Mouse (Mus musculus): Measurements from ENCODE around the gene Ccl26.
"Not testable (repeated sequence)": the region's sequence is repeated elsewhere in the genome, so short reads cannot be mapped to it uniquely, and the experiment has no call there.

Gene Ccl26

DNA sequence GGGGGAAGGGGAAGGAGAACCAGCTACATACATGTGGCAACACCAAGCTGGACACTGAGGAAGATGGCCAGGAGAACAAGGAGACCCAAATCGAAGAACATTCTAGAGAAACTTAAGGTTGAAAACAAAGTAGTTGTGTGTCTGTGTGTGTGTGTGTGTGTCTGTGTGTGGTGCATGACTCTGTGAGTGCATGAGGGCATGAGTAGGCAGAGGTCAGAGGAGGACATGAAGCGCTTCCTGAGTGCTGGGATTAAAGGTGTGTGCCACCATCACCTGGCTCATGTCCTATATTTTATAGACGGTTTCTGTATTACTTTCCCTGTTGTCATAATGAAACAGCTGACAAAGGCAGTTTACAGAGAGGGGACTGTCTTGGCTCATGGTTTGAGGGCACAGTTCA is at the start of gene Ccl26:
Gene Ccl26, minus strand, starts transcription at position 101 of the 400 bp plus-strand sequence.
- no peak for DNase-seq (ENCODE audit: low spot score in 2 of 2)

DNA sequence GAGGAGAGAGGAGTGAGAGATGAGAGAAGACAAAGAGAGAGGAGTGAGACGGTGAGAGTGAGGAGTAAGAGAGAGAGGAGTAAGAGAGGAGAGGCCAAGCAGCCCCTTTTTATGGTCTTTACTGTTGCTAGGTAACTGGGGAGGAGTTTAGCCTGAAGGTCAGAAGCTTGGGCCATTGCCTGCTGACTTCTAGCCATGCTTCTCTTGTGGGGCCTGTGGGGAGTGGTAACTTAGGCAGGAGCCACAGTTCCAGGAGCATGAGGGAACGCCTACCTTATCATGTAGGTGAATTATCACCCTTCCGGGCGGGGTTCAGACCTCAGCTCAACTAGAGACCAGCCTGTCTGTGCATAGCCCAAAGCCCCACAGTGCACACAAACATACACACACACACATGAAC is 46.4 kb upstream of the Ccl26 start:
- no peak for DNase-seq (ENCODE audit: low spot score in 2 of 2)

DNA sequence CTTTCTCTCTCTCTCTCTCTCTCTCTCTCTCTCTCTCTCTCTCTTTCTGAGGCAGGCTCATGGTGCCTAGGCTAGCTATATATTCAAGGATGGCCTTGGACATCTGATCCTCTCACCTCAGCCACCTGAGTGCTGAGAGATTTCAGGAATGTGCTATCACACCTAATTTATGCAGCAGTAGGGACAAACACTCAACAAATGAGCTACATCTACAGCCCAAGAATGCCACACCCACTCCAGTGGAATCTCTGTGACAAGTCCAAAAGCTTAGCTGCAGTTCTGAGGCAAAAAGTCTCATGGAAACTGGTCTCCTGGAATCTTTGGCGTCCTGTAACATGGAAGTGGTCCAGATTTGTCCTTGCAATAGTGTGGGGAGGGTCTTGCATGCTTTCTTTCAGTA is 44.2 kb upstream of the Ccl26 start:
- DNase-seq (ENCODE audit: low spot score in 2 of 2), result no peak

GRCm38 (mm10) chr5:135606717-135607116 is 43.3 kb upstream of the Ccl26 start:
- not testable (repeated sequence) for DNase-seq (ENCODE audit: low spot score in 2 of 2)

- not testable (repeated sequence) for DNase-seq (ENCODE audit: low spot score in 2 of 2)
Observed at GRCm38 (mm10) chr5:135604643-135605042, 41.3 kb upstream of the Ccl26 start.

DNA sequence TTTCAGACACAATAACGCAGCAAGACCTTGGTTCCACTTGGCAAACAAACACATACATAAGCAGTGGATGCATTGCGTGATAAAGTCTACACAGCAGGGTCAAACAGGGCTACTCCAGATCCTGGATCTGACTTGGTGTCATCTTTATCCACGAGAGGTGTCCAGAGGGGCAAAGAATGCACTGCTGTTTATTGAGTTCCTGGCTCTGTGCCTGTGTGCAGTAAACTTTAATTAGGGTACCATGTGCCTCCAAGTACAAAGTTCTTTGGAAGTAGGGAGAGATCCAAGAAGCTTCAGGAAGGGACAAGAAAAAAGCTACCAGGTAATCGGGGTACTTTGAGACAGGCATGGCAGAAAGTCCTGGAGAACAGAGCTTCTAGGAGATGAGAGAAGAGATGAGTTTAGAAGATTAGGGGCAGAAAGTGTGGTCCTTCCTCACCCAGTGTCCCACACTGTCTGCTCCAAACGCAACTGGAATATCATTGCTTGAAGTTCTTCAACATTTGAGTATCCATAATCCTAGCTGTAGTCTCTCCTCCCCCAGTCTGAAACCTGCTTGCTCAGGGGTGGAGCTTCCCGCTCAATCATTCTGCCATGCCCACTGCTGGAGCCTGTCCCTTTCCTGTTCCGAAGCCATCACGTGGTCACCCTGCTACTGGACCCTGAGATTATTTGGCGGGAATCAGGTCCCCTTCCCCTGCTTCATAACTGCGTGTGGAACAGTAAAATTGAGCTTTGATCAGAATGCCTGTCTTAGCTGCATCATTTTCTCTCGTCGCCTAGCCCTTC is 26.8 kb upstream of the Ccl26 start:
- no peak for DNase-seq (ENCODE audit: low spot score in 2 of 2)

- DNase-seq (ENCODE audit: low spot score in 2 of 2), result no peak
Observed at GRCm38 (mm10) chr5:135587764-135588163, 24.4 kb upstream of the Ccl26 start.

DNA sequence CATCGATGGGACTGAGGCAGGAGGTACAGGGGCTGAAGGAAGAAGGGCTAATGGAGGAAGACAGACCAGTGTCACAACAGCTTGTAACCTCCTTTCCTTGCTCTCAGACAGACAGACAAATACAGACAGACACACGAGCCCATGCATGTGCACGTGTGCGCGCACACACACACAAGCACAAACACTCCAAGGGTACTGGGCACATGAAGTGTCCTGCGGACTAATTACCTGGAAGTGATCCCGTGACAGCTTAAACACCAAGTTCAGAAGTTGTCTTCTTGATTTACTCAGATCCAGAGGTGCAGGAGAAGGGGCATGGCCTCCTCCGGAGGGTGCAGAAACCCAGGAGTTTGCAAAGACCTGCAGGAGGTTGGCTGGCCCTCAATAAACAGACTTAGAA is 22.3 kb upstream of the Ccl26 start:
- no peak for DNase-seq (ENCODE audit: low spot score in 2 of 2)

DNA sequence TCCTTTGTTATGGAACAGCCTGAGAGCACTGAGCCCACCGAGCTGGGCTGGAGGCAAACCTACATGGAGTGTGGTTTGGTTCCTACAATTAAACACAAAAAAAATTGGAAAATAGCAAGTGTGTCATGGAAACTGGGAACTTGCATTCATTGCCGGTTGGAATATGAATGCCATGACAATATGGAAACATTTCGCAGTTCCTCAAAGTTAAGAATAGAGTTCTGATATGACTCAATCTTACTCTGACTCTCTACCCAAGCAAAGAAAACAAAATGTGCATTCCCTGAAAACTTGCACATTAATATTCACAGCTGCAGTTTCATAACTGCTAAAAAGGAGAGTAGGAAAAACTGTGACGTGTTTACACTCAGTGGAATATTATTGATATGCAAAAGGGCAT is 19.0 kb upstream of the Ccl26 start:
- DNase-seq (ENCODE audit: low spot score in 2 of 2), result no peak

- peak; percentile 73 to 81 for DNase-seq (ENCODE audit: low spot score in 2 of 2)
Observed at GRCm38 (mm10) chr5:135579331-135579751, 16.0 kb upstream of the Ccl26 start.

DNA sequence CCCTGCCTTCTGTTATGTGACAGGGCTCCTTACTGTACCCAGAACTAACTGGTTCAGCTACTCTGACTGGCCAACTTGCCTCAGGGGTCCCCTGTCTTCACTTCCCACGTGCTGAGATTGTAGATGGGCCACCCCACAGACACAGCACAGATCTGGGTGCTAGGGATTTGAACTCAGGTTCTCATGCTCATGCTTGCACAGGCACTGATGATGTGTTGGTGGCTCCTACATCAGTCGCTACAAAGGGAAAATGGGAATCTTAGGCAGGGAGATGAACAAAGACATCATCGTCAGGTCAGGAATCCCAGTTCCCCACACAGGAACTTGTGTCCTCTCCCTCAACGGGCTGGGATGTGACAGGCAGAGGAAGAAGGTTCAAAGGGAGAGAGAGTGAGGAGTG is 12.7 kb upstream of the Ccl26 start:
- DNase-seq (ENCODE audit: low spot score in 2 of 2), result no peak

DNA sequence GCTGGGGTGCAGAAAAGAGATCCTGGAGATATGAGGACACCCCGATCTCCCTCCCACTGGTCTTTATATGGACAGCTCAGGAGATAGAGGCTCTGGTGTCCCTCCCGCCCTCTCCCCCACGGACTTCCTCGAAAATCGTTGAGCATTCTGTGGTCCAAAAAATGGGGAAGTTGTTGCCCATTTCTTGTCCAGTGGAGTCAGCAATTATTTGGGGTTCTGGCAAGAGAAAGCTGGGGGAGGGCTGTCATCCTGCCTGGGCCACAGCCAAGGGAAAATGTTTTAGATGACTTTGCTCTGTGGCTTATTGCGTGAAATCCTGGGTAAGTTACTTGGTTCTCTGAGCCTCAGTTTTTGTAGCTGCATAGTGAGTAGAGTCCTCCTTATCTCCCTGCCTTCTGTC is 9.6 kb upstream of the Ccl26 start, which contains the start of gene Ccl24:
Gene Ccl24, minus strand, starts transcription at position 44 of the 400 bp plus-strand sequence.
- DNase-seq (ENCODE audit: low spot score in 2 of 2), result no peak

DNA sequence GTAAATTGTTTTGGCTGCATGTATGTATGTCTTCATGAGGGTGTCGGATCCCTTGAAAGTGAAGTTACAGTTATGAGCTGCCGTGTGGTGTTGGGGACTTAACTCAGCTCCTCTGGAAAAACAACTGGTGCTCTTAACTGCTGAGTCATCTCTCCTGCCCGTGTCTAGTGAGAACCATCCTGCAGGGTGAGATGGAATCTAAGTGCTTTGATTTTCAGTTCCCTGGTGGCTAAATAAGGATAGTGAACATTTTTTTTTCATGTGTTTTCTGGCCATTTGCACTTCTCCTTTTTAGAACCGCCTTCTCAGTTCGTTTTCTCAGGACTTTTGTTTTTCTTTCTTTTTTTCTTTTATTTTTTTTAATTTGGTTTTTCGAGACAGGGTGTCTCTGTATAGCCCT is 5.3 kb upstream of the Ccl26 start:
- no peak for DNase-seq (ENCODE audit: low spot score in 2 of 2)

DNA sequence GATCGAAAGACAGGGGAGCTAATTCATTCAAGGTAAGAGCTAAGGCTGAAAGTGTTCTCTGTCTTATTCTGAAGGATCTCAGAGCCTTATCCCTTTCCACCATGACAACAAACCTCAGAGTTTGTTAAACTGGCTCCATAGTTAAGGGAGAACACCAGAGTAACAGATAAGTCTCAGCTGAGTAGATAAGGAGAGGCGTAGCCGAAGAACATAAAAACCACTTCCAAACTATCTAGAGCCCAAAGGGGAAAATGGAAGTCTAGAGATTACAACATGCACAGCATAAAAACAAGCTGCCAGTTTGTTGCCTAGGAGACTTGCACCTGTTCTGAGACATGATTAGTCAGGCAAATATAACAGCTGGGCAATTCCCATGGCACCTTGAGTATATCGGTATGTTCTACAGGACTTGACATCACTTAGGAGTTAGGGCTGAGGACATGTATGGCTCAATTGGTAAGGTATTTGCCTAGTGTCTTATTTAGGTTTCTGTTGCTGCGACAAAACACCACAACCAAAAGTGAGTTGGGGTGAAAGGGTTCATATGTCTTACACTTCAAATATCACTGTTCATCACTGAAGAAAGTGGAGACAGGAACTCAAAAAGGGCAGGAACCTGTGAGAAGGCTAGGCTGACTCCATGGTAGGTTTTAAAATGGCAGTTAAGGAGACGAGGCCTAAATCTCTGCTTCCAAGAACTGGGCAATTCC is 4.3 kb upstream of the Ccl26 start:
- DNase-seq (ENCODE audit: low spot score in 2 of 2), result no peak

DNA sequence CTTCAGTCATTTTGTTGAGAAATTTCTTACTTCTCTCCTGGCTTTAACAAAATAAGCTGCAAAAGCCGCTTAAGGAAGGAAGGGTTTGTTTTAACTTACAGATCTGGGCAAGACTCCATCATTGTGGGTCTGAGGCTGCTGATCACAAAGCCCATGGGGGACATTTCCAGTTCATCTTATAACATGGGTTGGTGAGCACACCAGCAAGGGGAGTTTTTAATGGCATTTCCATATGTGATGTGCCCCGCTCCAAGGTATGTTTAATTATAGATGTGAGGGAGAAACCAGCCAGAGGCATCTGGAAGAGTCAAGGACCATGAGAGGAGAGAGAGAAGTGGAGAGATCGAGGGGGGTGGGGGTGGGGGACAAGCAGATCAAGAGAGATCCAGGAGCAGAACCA is 5.7 kb downstream of the Ccl26 start:
- DNase-seq (ENCODE audit: low spot score in 2 of 2), result no peak

GRCm38 (mm10) chr5:135557051-135557450 is 6.3 kb downstream of the Ccl26 start:
- no peak for DNase-seq (ENCODE audit: low spot score in 2 of 2)

DNA sequence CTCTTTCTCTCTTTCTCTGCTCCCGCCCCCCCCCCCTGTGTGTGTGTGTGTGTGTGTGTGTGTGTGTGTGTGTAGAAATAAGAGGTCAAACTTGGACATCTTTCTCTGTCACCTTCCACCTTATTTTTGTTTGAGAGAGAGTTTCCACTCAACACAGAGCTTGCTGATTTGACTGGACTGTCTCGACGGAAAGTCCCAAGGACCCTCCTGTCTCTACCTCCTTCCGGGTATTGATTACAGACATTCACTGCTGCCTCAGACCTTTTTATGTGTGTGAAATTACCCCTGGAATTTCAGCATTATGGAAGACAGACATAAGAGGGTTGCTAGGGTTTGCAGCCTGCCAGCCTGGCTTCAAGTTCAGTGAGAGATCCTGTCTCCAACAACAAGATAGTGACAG is 7.1 kb downstream of the Ccl26 start:
- no peak for DNase-seq (ENCODE audit: low spot score in 2 of 2)

GRCm38 (mm10) chr5:135551591-135551990 is 11.8 kb downstream of the Ccl26 start:
- DNase-seq (ENCODE audit: low spot score in 2 of 2), result no peak

DNA sequence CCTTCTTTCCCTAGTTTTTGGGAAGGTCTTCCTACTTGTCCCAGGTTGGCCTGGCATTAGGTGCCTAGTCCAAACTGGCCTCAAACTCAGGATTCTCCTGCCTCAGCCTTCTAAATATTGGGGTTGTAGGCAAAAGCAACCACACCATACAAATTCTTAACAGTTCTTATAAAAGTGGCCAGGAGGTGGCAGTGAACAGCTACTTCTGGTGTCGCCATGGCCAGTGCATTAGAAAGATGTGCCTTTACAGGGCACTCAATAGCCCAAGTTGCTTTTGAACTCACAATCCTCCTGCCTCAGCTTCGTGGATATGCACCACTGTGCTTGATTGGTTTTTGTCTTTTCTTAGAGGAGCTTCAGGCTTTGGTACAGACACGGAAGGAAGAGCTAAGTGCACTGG is 12.5 kb downstream of the Ccl26 start:
- peak in 1 of 2 experiments; percentile 45 for DNase-seq (ENCODE audit: low spot score in 2 of 2)

GRCm38 (mm10) chr5:135547990-135548389 is 15.4 kb downstream of the Ccl26 start:
- DNase-seq (ENCODE audit: low spot score in 2 of 2), result no peak

DNA sequence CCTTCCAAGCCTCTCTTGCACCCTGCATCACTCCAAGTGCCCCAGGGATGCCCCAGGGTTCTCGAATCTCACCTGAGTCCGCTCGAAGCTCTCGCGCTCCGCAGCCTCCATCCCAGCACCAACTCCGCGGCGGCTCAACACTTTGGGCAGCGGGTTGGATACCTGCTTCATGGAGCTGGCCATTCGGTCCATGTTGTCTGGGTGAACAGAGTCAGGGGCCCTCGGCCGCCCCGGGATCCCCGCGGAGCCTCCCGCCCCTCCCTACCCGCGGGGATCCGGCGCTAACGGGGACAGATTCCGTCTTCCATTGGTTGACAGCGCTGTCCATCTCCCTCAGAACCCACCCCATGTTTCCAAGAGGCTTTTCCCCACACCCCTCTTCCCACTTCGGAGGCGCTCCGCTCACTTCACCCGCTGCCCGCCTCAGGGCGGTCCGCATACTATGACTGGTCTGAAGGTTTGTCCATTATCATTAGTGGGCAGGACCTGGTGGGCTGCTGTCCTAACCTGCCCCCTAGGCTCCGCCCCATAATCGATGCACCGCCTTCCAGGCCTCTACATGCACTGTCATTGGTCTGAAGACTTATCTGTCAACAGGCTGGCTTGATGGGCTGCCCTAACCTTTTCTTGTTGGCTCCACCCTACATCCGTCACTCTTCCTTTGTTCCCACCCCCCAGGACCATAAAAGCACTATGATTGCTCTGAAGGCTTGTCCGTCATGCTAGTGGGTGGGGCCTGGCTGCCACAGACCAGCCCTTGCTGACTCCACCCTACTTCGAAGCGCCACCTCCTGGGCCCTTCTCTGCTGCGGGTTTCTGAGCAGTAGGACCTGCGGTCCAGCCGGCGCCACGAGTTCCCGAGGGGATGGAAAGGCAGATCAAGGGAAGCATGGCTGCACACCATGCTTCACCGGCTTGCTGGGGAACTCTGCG is 18.2 kb downstream of the Ccl26 start, which contains the start of gene Hip1:
Gene Hip1, minus strand, starts transcription at position 256 of the 933 bp plus-strand sequence.
- DNase-seq (ENCODE audit: low spot score in 2 of 2), result peak; percentile 98 to 100

DNA sequence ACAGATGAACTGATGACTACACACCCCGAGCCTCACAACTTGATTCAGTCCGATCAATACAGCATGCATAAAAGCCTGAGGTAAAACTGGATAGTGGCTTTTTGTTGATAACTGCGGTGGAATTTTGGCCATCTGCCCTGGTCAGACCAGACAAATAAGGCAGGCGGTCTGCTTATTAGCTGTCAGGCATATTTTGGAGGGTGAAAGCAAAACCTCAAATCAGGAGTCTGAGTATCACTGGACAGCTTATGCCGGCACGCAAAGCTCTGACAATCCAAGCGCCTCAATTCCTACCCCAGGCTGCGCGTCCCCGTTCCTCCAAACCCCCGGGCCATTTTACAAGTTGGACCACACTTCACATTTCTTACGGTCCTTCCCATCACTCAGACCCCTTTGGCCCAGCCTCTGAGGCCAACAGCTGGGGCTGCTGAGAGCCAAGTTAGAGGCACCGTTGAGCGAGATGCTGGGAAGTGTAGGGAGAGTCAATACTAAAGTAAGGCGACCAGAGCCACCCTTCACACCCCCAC is 19.3 kb downstream of the Ccl26 start:
- peak; percentile 41 to 47 for DNase-seq (ENCODE audit: low spot score in 2 of 2)

All from right cerebral cortex, postnatal 10 days (tissue).